Mouse (Mus musculus) adrenal gland, adult 8-10 months (tissue): ENCODE results near the gene Adarb1. TPM values are rescaled to one million over a fixed set of nuclear protein-coding genes. Genes with fewer than 3 reads are reported as not detected.

Experiments used
- DNase-seq: peaks from one replicate; pipeline ENCODE4 v3.0.0; 2022
- total RNA-seq, 4 experiments: library from RNA; stranded (reverse); gene quantifications; 2 replicates each; pipeline ENCODE4 v1.2.4; 2022

Adarb1 gene
- total RNA-seq, 4 experiments from 2014 or later: 17.2 to 74.1 (median 37.1) TPM

DNA sequence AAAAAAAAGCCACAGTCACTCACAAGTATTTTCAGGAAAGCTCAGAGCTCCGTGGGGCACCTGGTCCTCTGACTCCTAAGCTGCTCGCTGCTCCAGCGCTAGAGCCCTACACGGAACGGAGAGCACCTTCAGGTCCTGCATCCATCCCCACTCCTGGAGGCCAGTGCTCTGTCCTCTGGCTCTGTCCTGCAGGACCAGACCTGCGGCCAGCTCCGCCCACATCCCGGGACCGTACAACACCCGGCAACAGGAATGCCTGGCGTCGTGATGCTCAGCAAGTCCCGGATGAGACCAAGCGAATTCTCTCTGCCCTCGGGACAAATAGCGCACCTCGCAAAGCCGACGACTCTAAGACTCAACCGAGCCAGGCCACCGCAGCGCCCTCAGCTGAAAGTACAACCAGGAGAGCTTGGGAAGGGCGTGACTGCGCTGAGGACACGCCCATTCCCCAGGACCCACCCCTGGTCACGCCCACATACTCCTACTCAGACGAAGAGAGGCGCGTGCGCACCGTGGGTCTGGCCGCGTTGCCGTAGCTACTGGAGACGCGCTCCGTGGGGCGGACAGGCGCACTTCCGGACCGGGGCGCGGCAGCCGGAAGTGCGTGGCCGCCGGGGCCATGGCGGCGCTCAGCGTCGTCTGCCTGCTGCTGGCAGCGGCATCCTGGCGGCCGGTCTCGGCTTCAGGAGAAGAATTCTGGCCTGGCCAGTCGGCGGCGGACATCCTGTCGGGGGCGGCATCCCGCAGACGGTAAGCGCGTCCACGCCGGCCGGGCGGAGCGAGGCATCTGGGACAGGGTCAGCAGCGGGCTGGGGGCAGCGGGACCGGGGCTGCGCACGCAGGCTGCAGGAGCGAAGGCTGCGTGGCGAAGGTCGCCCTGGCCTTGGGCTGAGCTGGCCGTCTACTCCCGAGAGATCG, 159.1 kb downstream of the Adarb1 start, which contains the start of gene Pofut2:
Gene Pofut2 (plus strand): TSS at position 515 of the 918 bp plus-strand sequence.
- peak; percentile 93 for DNase-seq

DNA sequence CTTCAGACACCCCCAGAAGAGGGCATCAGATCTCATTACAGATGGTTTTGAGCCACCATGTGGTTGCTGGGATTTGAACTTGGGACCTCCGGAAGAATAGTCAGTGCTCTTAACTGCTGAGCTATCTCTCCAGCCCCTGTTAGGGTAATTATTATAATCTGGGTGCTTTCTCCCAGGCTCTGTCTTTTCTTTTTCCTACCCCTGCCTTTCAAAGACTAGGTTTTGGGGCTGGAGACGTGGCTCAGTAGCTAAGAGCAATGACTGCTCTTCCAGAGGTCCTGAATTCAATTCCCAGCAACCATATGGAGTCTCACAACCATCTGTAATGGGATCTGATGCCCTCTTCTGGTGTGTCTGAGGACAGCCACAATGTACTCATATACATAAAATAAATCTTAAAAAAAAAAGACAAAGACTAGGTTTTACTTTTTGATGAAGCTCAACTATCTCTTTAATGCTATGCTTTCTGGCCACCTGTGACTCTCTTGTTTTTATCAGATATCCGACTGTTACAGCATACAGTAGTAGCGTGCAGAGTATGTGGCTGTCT, 160.0 kb downstream of the Adarb1 start:
- DNase-seq: no peak

DNA sequence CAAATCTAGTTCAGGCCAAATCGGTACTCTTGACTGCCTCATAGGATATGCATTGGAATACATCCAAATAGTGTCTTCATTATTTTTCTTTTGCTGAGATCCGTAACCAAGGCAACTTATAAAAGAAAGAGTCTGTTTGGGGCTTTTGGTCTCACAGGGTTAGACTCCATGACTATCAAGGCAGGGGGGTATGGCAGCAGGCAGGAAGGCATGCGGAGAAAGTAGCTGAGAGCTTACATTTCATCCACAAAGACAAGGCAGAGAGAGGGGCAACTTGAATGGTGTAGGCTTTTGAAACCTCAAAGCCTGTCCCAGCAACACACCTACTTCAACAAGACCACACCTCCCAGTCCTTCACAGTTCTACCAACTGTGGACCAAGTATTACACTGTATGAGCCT, 162.4 kb downstream of the Adarb1 start:
- DNase-seq: no peak

DNA sequence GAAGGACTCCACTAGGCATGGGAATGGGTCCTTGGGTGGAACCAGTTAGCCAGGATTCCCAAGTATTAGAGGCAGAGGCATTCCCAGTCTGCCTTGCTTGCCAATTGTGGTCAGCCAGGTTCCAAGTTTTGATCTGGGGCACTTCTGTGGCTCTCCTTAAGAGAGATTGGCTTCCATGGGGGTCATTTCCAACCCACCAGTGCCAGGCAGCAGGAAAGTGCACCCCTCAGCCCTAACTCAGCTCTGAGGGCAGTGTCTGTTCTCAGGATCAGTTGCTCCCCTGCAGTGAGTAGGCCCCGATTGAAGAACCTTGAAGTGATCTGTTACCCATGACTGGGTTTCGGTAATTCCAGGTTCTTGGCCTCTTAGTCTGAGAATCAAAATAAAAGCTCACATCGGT, 162.8 kb downstream of the Adarb1 start:
- no peak for DNase-seq

DNA sequence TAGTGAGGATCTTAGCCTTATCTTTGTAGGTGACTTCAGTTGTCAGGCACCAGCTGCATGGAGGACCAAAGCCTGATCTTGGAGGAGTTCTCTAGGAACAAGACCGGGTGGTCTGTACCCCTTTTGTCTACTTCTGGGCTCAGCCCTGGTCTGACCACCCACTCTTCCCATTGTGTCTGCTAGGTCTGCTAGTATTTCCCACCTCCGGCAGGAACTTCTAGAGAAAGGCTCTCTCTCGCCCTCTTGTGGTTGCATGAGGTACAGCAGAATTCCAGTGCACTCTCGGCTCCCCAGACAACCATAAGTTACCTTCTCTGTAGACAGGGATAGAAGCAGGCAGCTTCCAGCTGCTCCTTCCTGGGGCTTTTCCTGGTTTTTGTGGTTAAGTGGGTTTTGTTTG, 165.3 kb downstream of the Adarb1 start:
- peak; percentile 68 for DNase-seq

DNA sequence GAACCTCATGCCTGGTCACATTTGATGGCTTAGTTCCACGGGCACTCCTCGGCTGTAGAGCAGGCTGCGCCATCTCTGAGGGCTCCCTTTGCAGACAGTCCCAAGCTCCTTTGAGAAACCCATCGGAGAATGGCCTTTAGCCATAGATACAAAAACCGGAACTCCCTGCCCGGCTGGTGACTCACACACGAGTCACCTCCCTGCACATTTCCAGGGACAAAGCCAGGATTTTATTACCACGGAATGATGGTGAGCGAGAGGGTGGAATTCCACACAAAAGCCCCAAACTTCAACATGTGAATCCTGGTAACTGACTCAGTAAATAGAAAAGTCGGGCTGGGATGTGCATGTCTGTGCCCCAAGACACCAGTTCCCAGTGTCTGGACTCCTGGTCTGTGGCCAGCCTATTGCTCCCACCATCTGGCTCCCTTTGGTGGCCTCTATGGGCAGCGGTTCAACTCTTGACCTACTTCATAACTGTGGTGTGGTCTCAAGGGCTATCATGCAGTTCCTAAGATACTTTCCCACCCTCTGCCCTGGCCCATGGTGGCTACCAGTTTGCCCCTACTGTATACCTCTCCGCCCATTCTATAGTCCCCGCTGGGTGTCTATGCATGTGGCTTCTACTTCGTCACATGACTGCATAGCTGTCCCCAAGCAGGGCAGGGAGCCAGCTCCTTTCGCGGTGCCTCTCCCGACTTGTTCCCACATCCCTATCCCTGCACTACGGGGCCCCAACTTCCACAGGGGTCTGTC, 166.1 kb downstream of the Adarb1 start:
- DNase-seq: peak; percentile 81

DNA sequence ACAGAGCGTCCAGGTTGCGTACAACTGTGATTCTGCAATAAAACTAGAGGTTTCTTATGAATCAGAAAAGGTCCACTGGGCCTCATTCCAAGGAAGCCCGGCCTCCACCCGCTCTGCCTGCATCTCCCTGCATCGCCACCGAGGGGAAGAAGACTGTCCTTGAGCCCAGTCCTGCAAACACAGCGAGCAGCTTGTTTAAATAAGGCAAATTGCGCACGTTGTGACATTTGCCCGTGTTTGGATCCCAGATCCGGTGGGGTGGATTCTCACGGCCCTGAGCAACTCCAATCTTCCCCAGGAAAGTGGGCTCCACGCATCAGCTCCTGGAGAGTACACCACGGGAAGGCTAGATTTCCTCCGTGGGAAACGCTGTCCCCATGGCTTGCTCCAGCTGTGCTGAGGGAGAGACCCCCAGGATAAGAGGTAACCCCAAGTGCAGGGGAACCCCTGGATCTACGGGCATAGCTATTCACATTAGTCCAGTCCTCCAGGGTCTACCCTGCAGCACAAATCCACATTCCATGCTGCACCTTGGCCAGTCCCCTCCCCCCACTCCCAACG, 166.8 kb downstream of the Adarb1 start:
- peak; percentile 87 for DNase-seq

DNA sequence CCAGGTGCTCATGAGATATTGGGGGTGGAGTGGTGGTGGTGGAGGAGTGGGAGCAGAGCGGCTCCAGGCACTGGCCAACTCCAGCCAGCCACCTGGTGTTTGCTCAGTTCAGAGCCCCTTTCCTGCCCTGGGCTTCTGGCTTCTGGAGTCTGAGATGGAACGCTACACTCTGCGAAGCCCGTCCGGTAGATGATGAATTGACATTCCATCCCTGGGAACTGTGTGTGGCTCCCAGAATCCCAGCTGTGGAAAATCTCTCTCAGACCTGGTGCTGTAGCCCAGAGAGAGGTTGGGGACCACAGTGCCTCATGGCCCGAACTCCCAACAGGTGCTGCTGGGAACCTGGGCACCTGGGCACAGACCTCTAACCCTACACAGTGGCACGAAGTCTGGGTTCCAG, 170.4 kb downstream of the Adarb1 start:
- no peak for DNase-seq

DNA sequence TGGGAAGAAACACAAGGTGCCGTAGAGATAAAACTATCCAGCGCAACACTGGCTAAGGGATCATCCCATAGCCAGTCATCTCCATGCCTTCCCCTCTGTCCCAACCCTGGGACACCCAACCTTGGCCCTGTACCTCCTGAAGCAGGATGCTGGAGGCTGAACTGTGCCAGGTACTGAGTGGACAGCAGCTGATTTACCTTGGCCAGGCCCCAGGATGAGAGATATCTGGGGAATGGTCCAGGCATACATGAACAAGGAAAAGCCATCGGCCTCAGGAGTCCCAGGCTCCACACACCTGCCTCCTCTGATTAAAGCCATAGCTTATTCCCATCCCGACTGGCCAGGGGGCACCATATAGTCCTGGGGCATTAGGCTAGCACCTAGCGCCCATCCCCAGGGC, 171.0 kb downstream of the Adarb1 start:
- no peak for DNase-seq

DNA sequence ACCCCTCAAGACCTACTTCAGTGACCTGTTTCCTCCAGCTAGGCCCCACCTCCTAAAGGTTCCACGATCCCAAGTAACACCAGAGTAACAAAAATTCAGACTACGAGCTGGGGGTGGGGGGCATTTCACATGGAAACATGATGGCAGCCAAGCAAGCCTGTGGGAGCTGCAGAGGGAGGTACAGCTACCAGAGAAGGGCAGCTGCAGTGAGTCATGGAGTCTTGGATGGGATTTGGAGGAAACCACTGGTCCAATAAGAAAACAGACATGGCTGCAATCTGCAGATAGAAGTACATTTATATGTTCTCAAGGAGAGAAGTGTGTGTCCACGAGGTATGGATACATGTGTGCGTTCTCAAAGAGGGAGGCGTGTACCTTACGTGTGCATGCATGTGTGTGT, 173.3 kb downstream of the Adarb1 start:
- DNase-seq: no peak

DNA sequence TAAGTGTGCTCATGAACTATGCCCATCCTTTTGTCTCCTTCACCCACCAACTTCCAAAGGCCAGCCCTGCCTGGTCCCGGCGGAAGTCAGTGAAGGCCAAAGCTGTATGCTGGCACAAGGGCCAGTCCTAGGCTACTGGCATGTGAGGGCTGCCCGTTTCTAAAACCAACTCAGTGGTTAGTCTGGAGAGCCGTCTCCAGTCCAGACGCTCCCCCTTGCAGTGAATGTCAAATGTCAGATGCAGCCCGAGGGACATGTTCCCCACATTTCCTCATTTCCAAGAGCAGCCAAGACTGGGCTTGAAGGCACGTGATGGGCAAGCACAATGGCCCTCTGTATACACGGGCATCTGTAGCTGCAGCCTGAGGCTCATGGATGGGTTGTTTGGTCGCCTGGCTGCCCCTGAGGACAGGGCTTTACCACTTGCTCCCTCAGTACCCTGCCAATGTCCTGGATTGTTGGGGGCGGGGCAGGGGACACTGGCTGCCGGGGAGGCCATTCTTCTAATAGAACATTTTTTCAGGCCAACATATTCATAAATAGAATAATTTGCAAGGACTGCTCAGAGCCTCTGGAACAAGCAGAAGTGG, 174.4 kb downstream of the Adarb1 start:
- DNase-seq: no peak

DNA sequence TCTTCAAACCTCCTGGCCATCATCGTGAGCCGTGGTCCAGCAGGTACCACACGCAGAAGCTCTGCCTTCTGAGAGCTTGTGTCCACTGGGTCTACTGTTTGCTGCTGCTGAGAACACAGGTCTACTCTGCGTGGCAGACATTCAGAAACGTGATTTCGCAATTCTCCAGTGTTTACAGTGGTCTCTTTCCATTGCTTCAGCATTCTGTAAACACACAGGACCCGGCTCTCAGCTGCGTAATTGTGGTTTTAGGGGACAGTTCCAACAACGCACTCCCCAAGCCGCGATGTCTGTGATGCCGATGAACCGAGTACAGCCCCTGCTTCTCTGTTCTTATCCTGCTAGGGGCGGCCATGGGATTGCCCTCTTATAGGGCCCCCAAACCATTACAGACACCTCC, 175.2 kb downstream of the Adarb1 start:
- DNase-seq: no peak

DNA sequence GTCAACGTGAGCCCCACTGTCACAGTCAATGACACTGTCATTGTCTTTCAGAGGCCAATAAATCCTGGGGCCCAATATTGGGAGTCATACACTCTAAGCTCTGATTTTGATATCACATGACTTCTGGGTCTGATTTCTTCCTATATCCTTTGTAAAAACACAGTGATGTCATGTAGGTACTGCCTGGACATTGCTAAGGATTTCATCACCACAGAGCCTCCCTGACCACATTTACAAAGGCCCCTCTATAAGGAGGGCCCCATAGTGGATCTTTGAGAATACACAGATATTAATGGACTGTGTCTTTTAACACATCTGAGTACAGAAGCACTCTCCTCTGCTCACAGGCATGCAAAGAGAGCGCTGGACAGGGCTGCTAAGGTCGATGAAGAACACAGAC, 175.7 kb downstream of the Adarb1 start:
- DNase-seq: no peak

DNA sequence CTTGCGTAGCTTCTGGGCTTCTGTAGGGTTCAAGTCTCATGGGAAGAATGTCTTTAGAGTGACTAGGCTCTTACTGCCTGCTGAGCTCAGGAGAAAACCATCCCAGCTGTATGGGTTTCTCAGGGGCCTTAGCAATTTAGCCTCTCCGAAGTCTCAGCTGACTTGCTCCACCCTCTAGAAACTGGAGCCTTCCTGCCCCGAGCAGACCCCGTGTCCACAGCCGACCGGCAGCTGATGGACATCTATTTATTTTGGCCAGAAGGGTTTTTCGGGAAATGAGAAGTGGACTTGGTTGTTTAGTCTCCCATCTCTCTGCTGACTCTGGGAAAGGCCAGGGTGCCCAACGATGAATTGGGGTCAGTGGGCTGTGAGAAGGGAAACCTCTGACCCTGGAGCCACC, 177.3 kb downstream of the Adarb1 start:
- DNase-seq: no peak

Other genes starting within 250 kb of the Adarb1 start
- 10 to 100 TPM; 82.9 to 90.5 (median 87.2) TPM for gene Pofut2, start 159.1 kb downstream of the Adarb1 start, total RNA-seq
- gene Fam207a, start 97.5 kb upstream of the Adarb1 start, total RNA-seq: 10 to 100 TPM; 20.4 to 28.8 (median 24.8) TPM
- gene Itgb2, start 112.0 kb upstream of the Adarb1 start, total RNA-seq: 10 to 100 TPM in 3 of 4 experiments, 1 to 10 TPM in 1; 8.6 to 16.8 (median 13.5) TPM
- 100 to 1,000 TPM; 207 to 236 (median 225) TPM for gene Pttg1ip, start 163.4 kb upstream of the Adarb1 start, total RNA-seq
- gene Sumo3, start 187.8 kb upstream of the Adarb1 start, total RNA-seq: 100 to 1,000 TPM in 3 of 4 experiments, 10 to 100 TPM in 1; 98.9 to 125 (median 115) TPM
- gene Gm49325, start 187.9 kb upstream of the Adarb1 start, total RNA-seq: 10 to 100 TPM; 15.2 to 24.8 (median 18.1) TPM
- 10 to 100 TPM; 46.0 to 63.0 (median 53.7) TPM for gene Ube2g2, start 204.0 kb upstream of the Adarb1 start, total RNA-seq